17 mouse cellular contexts compared by ENCODE assay signal in genomic region chr17:79824406-79824805, GRCm38 (mm10).
"Had no signal": no experiment of that assay in that cellular context is flagged by ENCODE, and none has a peak within 500 bp of the region (broad histone marks: within the 10 kb centered on the region; RNA-seq: fewer than 3 reads in every experiment).

No protein-coding gene starts in this region.

- H3K4me3 ChIP-seq: limb, embryonic 12.5 days; liver, embryonic 13.5 days; lung, embryonic 15.5 days; megakaryocyte, embryonic 14.5 days; neural tube, embryonic 12.5 days had no signal

- DNase-seq: kidney, adult 8-10 months; kidney, postnatal 25 days; layer of hippocampus, adult 9-11 months; layer of hippocampus, postnatal 36 days; liver; liver, embryonic 13.5 days; liver, postnatal 0 days; lung, postnatal 14 days; right cerebral cortex, postnatal 4 days; spleen, adult 18-20 months; thymus, adult 18-20 months; thymus, postnatal 14 days had no signal

- H3K9ac ChIP-seq: limb, embryonic 12.5 days; liver, embryonic 13.5 days; liver, postnatal 0 days; lung, embryonic 15.5 days; neural tube, embryonic 12.5 days had no signal

- H3K27me3 ChIP-seq: limb, embryonic 12.5 days; liver, embryonic 13.5 days; lung, embryonic 15.5 days had no signal

- H3K4me2 ChIP-seq: limb, embryonic 12.5 days; liver, embryonic 13.5 days; lung, embryonic 15.5 days; neural tube, embryonic 12.5 days had no signal

- H3K36me3 ChIP-seq: limb, embryonic 12.5 days; liver, embryonic 13.5 days; lung, embryonic 15.5 days; neural tube, embryonic 12.5 days had no signal

- H3K4me1 ChIP-seq: limb, embryonic 12.5 days; liver, embryonic 13.5 days; lung, embryonic 15.5 days; megakaryocyte, embryonic 14.5 days; neural tube, embryonic 12.5 days had no signal

- H3K9me3 ChIP-seq: limb, embryonic 12.5 days; liver, embryonic 13.5 days; lung, embryonic 15.5 days; megakaryocyte, embryonic 14.5 days; neural tube, embryonic 12.5 days had no signal

- ATAC-seq: liver, postnatal 0 days had no signal

- H3K27ac ChIP-seq: limb, embryonic 12.5 days; liver, embryonic 13.5 days; macrophage; neural tube, embryonic 12.5 days had no signal
